ENCODE assay signal across 13 mouse cellular contexts in genomic region chr5:80192418-80192817, GRCm38 (mm10).
"Had no signal": no experiment of that assay in that cellular context is flagged by ENCODE, and none has a peak within 500 bp of the region (broad histone marks: within the 10 kb centered on the region; RNA-seq: fewer than 3 reads in every experiment).

No protein-coding gene starts in this region.

- H3K27ac ChIP-seq: kidney, embryonic 15.5 days; limb, embryonic 13.5 days; liver, embryonic 14.5 days; neural tube, embryonic 15.5 days; stomach, embryonic 15.5 days had no signal

- DNase-seq: kidney, adult 2 months; kidney, postnatal 14 days; left cerebral cortex, postnatal 4 days; lung, adult 18-20 months; midbrain, embryonic 14.5 days; right cerebral cortex, postnatal 14 days; thymus, adult 2 months; thymus, postnatal 25 days had no signal

- H3K36me3 ChIP-seq: kidney, embryonic 15.5 days; limb, embryonic 13.5 days; neural tube, embryonic 15.5 days; stomach, embryonic 15.5 days had no signal

- H3K9me3 ChIP-seq: kidney, embryonic 15.5 days; limb, embryonic 13.5 days; neural tube, embryonic 15.5 days; stomach, embryonic 15.5 days had no signal

- H3K9ac ChIP-seq: kidney, embryonic 15.5 days; limb, embryonic 13.5 days; liver, embryonic 14.5 days; neural tube, embryonic 15.5 days; stomach, embryonic 15.5 days had no signal

- H3K27me3 ChIP-seq: kidney, embryonic 15.5 days; limb, embryonic 13.5 days; neural tube, embryonic 15.5 days; stomach, embryonic 15.5 days had no signal

- H3K4me3 ChIP-seq: kidney, embryonic 15.5 days; limb, embryonic 13.5 days; neural tube, embryonic 15.5 days; stomach, embryonic 15.5 days had no signal

- H3K4me1 ChIP-seq: kidney, embryonic 15.5 days; limb, embryonic 13.5 days; neural tube, embryonic 15.5 days; stomach, embryonic 15.5 days had no signal

- H3K4me2 ChIP-seq: kidney, embryonic 15.5 days; limb, embryonic 13.5 days; neural tube, embryonic 15.5 days; stomach, embryonic 15.5 days had no signal
